Mouse (Mus musculus) gastrocnemius, adult 18-20 months (tissue): ENCODE measurements at regions not wholly inside any gene's neighbourhood (a gene's known extent, or its start where the extent isn't known, plus 50 kb on each side); places are given as distances from the start of the nearest gene placed in this dataset. TPM values are rescaled to one million over a fixed set of nuclear protein-coding genes. Genes with fewer than 3 reads are reported as not detected.
"Not testable (repeated sequence)": the region's sequence is repeated elsewhere in the genome, so short reads cannot be mapped to it uniquely, and the experiment has no call there.

Experiments
- DNase-seq: peaks from one replicate; pipeline ENCODE4 v3.0.0; 2021; ENCODE audit warnings: low spot score
- microRNA-seq: library from miRNA; unstranded; fragments of <30 nt; microRNA quantifications from one replicate; pipeline ENCODE4 v1.2.0, GENCODE M21; 2021

GRCm38 (mm10) chr10:130594046-130594734, 97.0 kb upstream of the Vmn2r87 start:
- peak; percentile 3 for DNase-seq

- DNase-seq, result not testable (repeated sequence)
These were observed 69.2 kb upstream of the Vmn2r87 start for GRCm38 (mm10) chr10:130566426-130566825.

- DNase-seq, result no peak
These were observed 51.4 kb upstream of the Vmn2r87 start for GRCm38 (mm10) chr10:130548570-130548969.

Small RNA genes in the stretch of these regions (microRNA-seq; reads per million reads assigned to microRNA genes)
- gene Gm26445, result not detected
